Mouse (Mus musculus) thymus, postnatal 25 days (tissue): Measurements from ENCODE around the gene Spp2.

Source experiments
- DNase-seq: peaks from one replicate; pipeline ENCODE4 v3.0.0; 2022

Gene Spp2

DNA sequence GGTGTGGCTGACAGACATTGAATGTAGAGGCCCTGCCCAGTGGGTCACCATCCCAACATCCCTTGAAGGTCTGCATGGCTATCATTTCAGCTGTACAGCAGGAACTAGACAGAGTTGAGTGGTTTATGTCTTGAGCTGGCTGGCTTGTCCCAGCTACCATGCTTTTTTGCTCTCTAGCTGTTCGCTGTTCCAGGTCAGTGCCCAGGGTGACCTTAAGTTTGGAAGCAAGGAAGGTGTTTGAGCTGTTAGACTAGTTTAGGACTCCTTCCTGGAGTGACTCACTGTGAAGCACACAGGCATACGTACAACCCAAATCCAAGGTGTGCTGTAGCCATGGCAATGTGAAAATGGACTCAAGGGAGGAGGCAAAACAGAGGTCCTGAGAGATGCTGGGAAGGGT, 61.6 kb downstream of the Spp2 start:
- no peak for DNase-seq

DNA sequence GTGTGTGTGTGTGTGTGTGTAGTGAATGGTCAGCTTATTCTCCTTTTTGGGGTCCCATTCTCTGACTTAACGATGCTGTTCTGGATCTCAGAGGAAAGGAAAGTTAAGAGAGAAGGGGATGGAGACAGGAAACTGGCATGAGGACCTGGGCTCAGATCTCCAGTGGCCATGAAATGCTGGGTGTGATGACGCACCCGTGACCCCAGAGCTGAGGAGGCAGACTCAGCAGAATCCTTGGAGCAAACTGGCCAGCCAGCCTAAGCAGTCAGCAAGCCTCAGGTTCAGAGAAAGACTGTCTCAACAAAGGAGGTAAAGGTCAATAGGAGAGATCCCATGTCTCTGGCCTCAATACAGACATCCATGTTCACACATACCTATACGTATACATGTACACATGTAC, 63.0 kb downstream of the Spp2 start:
- no peak for DNase-seq

DNA sequence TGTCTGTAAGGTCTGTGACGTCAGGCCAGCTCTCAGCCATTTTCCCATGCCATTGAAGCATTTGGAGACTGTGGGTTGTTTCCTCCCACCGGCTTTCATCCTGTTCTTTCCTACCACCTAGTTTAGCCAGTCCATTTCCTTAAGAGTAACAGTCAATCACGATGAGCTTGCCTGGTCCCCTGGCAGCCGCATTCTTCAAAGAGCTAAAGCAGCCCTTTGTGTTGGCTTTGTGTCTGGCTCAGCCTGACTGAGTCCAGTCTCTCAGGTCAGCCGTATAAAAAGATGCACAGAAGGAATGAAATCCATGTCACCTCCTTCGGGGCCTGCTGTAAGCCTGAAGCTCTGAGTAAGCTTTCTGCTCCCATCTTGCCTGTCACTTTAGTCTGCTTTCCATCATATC, 65.5 kb downstream of the Spp2 start:
- DNase-seq: no peak

DNA sequence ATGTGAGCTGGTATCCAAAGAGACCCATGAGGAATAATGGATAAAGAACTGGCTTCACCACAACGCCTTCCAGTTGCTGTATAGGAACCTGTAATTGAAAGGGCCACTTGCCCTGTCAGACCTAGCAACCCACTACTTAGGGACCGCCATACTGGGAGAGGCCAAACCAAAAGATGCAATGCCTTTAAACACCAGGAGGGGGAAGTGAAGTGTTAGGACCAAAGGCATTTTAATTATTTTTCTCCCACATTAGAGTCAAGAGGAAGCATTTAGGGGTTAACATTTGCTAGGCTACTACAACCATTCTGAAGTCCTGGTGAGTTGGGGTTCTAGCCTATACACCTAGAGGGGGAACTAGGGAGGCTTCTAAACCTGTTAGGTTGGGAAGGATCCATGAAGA, 67.1 kb downstream of the Spp2 start:
- no peak for DNase-seq

DNA sequence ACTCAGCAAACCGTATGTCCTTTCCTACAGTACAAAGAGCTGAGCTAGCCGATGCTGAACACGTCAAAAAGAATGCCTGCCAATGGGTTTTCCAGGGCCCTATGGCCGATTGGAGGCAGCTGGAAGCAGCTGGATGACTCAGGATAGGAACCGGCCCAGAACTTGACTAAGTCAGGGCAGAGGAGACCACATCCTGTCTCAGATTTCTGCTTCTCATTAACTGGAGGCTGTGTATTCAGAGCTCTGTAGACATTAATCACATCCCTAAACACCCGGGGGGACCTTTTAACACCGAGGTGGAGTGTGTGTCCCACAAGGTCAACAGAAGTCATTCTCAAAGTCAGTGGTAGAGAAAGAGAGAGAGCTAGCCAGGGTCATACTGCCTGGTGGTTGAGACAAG, 67.8 kb downstream of the Spp2 start:
- peak; percentile 38 for DNase-seq

DNA sequence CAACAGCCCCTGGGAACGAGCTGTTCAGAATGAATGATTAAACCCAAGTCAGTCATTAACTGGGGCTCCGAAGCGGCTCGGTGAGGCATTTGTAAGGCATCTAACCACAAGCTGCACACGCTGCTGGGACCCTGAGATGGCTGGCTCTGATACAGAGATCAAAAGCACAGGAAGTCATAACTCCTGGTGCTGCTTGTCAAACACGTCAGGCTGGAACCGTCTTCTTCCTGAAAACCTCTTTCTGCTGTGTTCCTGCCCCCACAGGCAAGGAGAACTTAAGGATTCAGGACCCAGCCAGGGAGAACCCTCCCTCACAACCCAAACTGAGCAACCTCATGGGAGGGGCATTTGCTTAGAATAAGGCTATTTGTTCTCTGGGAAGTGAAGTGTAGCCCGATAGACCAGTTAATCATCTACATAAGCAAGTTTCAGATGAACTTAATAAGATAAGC, 68.8 kb downstream of the Spp2 start:
- DNase-seq: peak; percentile 68
